ENCODE assay signal across 9 mouse cellular contexts in the genomic region with DNA sequence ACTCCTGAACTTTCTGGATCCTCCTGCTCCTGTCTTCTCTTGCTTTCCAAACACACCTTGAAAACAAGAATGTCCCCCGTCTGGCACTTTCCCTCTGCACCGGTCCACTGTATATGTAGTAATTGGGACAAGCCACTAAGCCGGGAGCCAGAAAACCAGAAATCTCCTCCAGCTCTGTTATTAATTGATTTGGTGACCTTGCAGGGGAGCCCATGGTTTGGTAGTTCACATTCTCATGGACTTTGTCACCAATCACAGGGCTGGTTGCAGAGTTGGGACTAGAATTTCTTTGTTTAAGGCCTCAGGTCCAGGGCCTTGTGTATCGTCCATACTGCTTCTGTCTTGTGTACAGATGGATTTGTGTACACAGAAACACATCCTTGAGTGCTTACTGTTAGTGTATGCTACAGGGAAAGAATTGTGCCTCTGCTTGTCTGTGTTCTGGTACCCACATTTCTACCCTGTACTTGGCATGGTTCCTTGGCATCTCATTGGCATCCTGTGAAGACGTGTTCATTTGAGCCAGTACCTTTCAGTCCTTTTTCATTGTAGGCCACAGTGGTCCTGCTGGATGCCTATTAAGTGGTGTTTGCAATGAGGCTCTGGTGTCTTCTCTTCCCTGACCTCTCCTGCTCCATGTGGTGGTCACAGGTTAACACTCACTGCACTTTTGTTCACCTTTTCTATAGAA. TPM values are rescaled to one million over a fixed set of nuclear protein-coding genes. Genes with fewer than 3 reads are reported as not detected.
DNase-seq lines count a peak whose midpoint lies in the region; ATAC-seq and TF ChIP-seq lines count a peak whose summit lies in the region.
"Had no signal": no experiment of that assay in that cellular context is flagged by ENCODE, and none has a peak within 500 bp of the region (broad histone marks: within the 10 kb centered on the region; RNA-seq: fewer than 3 reads in every experiment).

No protein-coding gene starts in this region.

- H3ac ChIP-seq in myocyte (ENCODE audit: control insufficient read depth, insufficient read length), result no peak overlapping the region

- no peak overlapping the region for H3K9ac ChIP-seq in hindbrain, postnatal 0 days (replicated peaks; ENCODE audit: low read length)
- no peak overlapping the region for H3K9ac ChIP-seq in hindbrain, embryonic 11.5 days (ENCODE audit: low read depth, low read length)
- H3K9ac ChIP-seq in embryonic facial prominence, embryonic 14.5 days (ENCODE audit: low read depth, low read length), result no peak overlapping the region
- 0 out of 2 replicates have a peak overlapping the region, but pooled peaks have one; percentile 19 for H3K9ac ChIP-seq in kidney, embryonic 15.5 days

- no peak overlapping the region for H3K27ac ChIP-seq in hindbrain, postnatal 0 days
- no peak overlapping the region for H3K27ac ChIP-seq in hindbrain, embryonic 11.5 days (ENCODE audit: low read depth, low read length)
- H3K27ac ChIP-seq in embryonic facial prominence, embryonic 14.5 days (replicated peaks; ENCODE audit: low read depth, low read length), result no peak overlapping the region
- H3K27ac ChIP-seq in kidney, embryonic 15.5 days, result peak overlapping the region; percentile 62

- H3K36me3 ChIP-seq in hindbrain, postnatal 0 days (ENCODE audit: insufficient read depth, low read length), result no peaks in the 10 kb centered on the region
- H3K36me3 ChIP-seq in hindbrain, embryonic 11.5 days (ENCODE audit: control insufficient read depth, insufficient read depth, low read length), result no peaks in the 10 kb centered on the region
- H3K36me3 ChIP-seq in embryonic facial prominence, embryonic 14.5 days (ENCODE audit: control insufficient read depth, insufficient read depth, low read length), result no peaks in the 10 kb centered on the region
- no peaks in the 10 kb centered on the region for H3K36me3 ChIP-seq in kidney, embryonic 15.5 days
- H3K36me3 ChIP-seq in myocyte (ENCODE audit: control insufficient read depth, insufficient read depth), result no peaks in the 10 kb centered on the region

- H3K27me3 ChIP-seq in hindbrain, postnatal 0 days (ENCODE audit: insufficient read depth, low read length), result no peaks in the 10 kb centered on the region
- H3K27me3 ChIP-seq in hindbrain, embryonic 11.5 days (ENCODE audit: control insufficient read depth, insufficient read depth, low read length), result no peaks in the 10 kb centered on the region
- no peaks in the 10 kb centered on the region for H3K27me3 ChIP-seq in embryonic facial prominence, embryonic 14.5 days (replicated peaks; ENCODE audit: control insufficient read depth, insufficient read depth, low read length)
- H3K27me3 ChIP-seq in kidney, embryonic 15.5 days, result no peaks in the 10 kb centered on the region
- H3K27me3 ChIP-seq in myocyte (ENCODE audit: control insufficient read depth, insufficient read depth, insufficient read length), result no peaks in the 10 kb centered on the region

- peaks cover 84% of the 10 kb centered on the region for H3K79me2 ChIP-seq in myocyte (ENCODE audit: control insufficient read depth, insufficient read depth)

- TF ChIP-seq POLR2A in myocyte (IDR thresholded peaks at IDR 0.05; ENCODE audit: insufficient read length, low read depth), result no peak

- no peak for DNase-seq in hindbrain, postnatal 0 days (ENCODE audit: low spot score)
- no peak for DNase-seq in hindbrain, embryonic 11.5 days (ENCODE audit: low spot score)
- DNase-seq in embryonic facial prominence, embryonic 14.5 days (ENCODE audit: low spot score), result no peak
- DNase-seq in right cerebral cortex, postnatal 25 days, result no peak
- no peak for DNase-seq in cerebellum, adult 9-11 months
- no peak for DNase-seq in heart, adult 11 months

- TF ChIP-seq CTCF in hindbrain, postnatal 0 days (IDR thresholded peaks at IDR 0.05; ENCODE audit: low read depth), result no peak

- H3K4me3 ChIP-seq in hindbrain, postnatal 0 days (ENCODE audit: low read length), result no peak overlapping the region
- no peak overlapping the region for H3K4me3 ChIP-seq in hindbrain, embryonic 11.5 days (ENCODE audit: low read depth, low read length)
- H3K4me3 ChIP-seq in embryonic facial prominence, embryonic 14.5 days (ENCODE audit: low read depth, low read length), result no peak overlapping the region
- H3K4me3 ChIP-seq in kidney, embryonic 15.5 days (replicated peaks), result peak overlapping the region; percentile 97; the same call in 1 of the 2 replicates
- H3K4me3 ChIP-seq in myocyte, result no peak overlapping the region

- no peaks in the 10 kb centered on the region for H3K9me3 ChIP-seq in hindbrain, postnatal 0 days (ENCODE audit: low read length)
- no peaks in the 10 kb centered on the region for H3K9me3 ChIP-seq in hindbrain, embryonic 11.5 days (ENCODE audit: control insufficient read depth, low read length)
- H3K9me3 ChIP-seq in embryonic facial prominence, embryonic 14.5 days (ENCODE audit: control insufficient read depth, low read length), result no peaks in the 10 kb centered on the region
- H3K9me3 ChIP-seq in kidney, embryonic 15.5 days (replicated peaks), result no peaks in the 10 kb centered on the region

- ATAC-seq in hindbrain, postnatal 0 days, result no peak
- no peak for ATAC-seq in hindbrain, embryonic 11.5 days (ENCODE audit: low FRiP score)
- ATAC-seq in embryonic facial prominence, embryonic 14.5 days (ENCODE audit: low read depth), result no peak
- ATAC-seq in kidney, embryonic 15.5 days (replicated peaks; ENCODE audit: low FRiP score), result no peak
- ATAC-seq: midbrain, embryonic 16.5 days had no signal

- H3K4me1 ChIP-seq in hindbrain, postnatal 0 days (ENCODE audit: insufficient read depth, low read length), result no peaks in the 10 kb centered on the region; the same call in 1 of the 2 replicates
- H3K4me1 ChIP-seq in hindbrain, embryonic 11.5 days (replicated peaks; ENCODE audit: control insufficient read depth, insufficient read depth, low read length), result no peaks in the 10 kb centered on the region
- H3K4me1 ChIP-seq in embryonic facial prominence, embryonic 14.5 days (ENCODE audit: control insufficient read depth, insufficient read depth, low read length), result peaks cover 66% of the 10 kb centered on the region
- peaks cover 78% of the 10 kb centered on the region for H3K4me1 ChIP-seq in kidney, embryonic 15.5 days

- H3K4me2 ChIP-seq in hindbrain, postnatal 0 days (ENCODE audit: low read depth, low read length), result peak overlapping the region; percentile 88; the same call in 1 of the 2 replicates
- H3K4me2 ChIP-seq in hindbrain, embryonic 11.5 days (replicated peaks; ENCODE audit: low read depth, low read length), result no peak overlapping the region
- peak overlapping the region; percentile 73 for H3K4me2 ChIP-seq in embryonic facial prominence, embryonic 14.5 days (ENCODE audit: low read depth, low read length)
- peak overlapping the region; percentile 64 for H3K4me2 ChIP-seq in kidney, embryonic 15.5 days
- peak overlapping the region; percentile 88 for H3K4me2 ChIP-seq in myocyte (ENCODE audit: low read depth)

- 66% methylated on average over 5 of the region's 5 CpGs for WGBS in hindbrain, postnatal 0 days
- 73% methylated on average over 5 of the region's 5 CpGs for WGBS in hindbrain, embryonic 11.5 days
- 48% methylated on average over 5 of the region's 5 CpGs for WGBS in embryonic facial prominence, embryonic 14.5 days
- 63% methylated on average over 5 of the region's 5 CpGs for WGBS in kidney, embryonic 15.5 days

TF ChIP-seq in myocyte, 11 proteins besides CTCF, POLR2A, EP300 and RAD21:
- TF ChIP-seq E2F4 (IDR thresholded peaks at IDR 0.05; ENCODE audit: insufficient read depth) (no peak), TCF12 (IDR thresholded peaks at IDR 0.05; ENCODE audit: insufficient read depth, poor library complexity, severe bottlenecking) (no peak), REST (IDR thresholded peaks at IDR 0.05; ENCODE audit: insufficient read depth, insufficient read length) (no peak), POLR2AphosphoS2 (IDR thresholded peaks at IDR 0.05; ENCODE audit: insufficient read length, low read depth) (no peak), USF1 (IDR thresholded peaks at IDR 0.05; ENCODE audit: low read depth) (no peak), SRF (IDR thresholded peaks at IDR 0.05; ENCODE audit: control insufficient read depth, insufficient read length, low read depth) (no peak), TCF3 (IDR thresholded peaks at IDR 0.05; ENCODE audit: insufficient read length, low read depth) (no peak), MYOG (IDR thresholded peaks at IDR 0.05; ENCODE audit: control insufficient read depth in 1 of 3, insufficient read depth in 1 of 3, insufficient read length in 2 of 3, low read depth in 2 of 3) (no peak), CEBPB (IDR thresholded peaks at IDR 0.05; ENCODE audit: insufficient read depth, poor library complexity, severe bottlenecking) (no peak), MYOD1 (IDR thresholded peaks at IDR 0.05; ENCODE audit: control insufficient read depth in 1 of 3, insufficient read length in 2 of 3, low read depth in 2 of 3) (no peak), MAX (IDR thresholded peaks at IDR 0.05; ENCODE audit: low read depth) (no peak)

RNA-seq across cellular contexts. Expression of gene Notch2, which starts 3.7 kb away (rescaled TPM):
- 37.7 and 44.9 TPM in 2 replicates for total RNA-seq in hindbrain, postnatal 0 days (2014; rRNA removed)
- 9.5 and 9.9 TPM in 2 replicates for polyA plus RNA-seq in hindbrain, postnatal 0 days (2015; fragmentation: Nextera tagmentation; extraction: Ambion mirVana)
- 16.7 and 20.8 TPM in 2 replicates for polyA plus RNA-seq in hindbrain, embryonic 11.5 days (2014; fragmentation: Nextera tagmentation; extraction: Ambion mirVana)
- polyA plus RNA-seq in embryonic facial prominence, embryonic 14.5 days (2014; fragmentation: Nextera tagmentation; extraction: Ambion mirVana), result 35.6 and 39.3 TPM in 2 replicates
- 33.1 and 33.8 TPM in 2 replicates for polyA plus RNA-seq in kidney, embryonic 15.5 days (2015; fragmentation: Nextera tagmentation; extraction: Ambion mirVana)
- polyA plus RNA-seq in myocyte (2012; fragmentation: generic; extraction: Trizol), result 15.1 TPM
